Mouse (Mus musculus): ENCODE measurements at regions not wholly inside any gene's neighbourhood (a gene's known extent, or its start where the extent isn't known, plus 50 kb on each side); places are given as distances from the start of the nearest gene placed in this dataset.
"Not testable (repeated sequence)": the region's sequence is repeated elsewhere in the genome, so short reads cannot be mapped to it uniquely, and the experiment has no call there.

GRCm38 (mm10) chr15:42177766-42178165, 2043.6 kb downstream of the 9330182O14Rik start:
- TF ChIP-seq E2F4 (IDR thresholded peaks at IDR 0.05; ENCODE audit: insufficient read depth); POLR2A (IDR thresholded peaks at IDR 0.05; ENCODE audit: insufficient read length, low read depth); MYOG (IDR thresholded peaks at IDR 0.05; ENCODE audit: control insufficient read depth in 1 of 3, insufficient read depth in 1 of 3, insufficient read length in 2 of 3, low read depth in 2 of 3); SRF (IDR thresholded peaks at IDR 0.05; ENCODE audit: control insufficient read depth, insufficient read length, low read depth); MAX (IDR thresholded peaks at IDR 0.05; ENCODE audit: low read depth); USF1 (IDR thresholded peaks at IDR 0.05; ENCODE audit: low read depth); TCF12 (IDR thresholded peaks at IDR 0.05; ENCODE audit: insufficient read depth, poor library complexity, severe bottlenecking); MYOD1 (IDR thresholded peaks at IDR 0.05; ENCODE audit: control insufficient read depth in 1 of 3, insufficient read length in 2 of 3, low read depth in 2 of 3); CEBPB (IDR thresholded peaks at IDR 0.05; ENCODE audit: insufficient read depth, poor library complexity, severe bottlenecking); POLR2AphosphoS2 (IDR thresholded peaks at IDR 0.05; ENCODE audit: insufficient read length, low read depth); TCF3 (IDR thresholded peaks at IDR 0.05; ENCODE audit: insufficient read length, low read depth): not testable (repeated sequence)
